Mouse (Mus musculus) olfactory bulb, adult 2 months (tissue): ENCODE measurements around the gene Ptprn.

Experiments used
- CTCF ChIP-seq: fragments of 200-500 bp; IDR thresholded peaks from 2 replicates; pipeline ENCODE4 v1.5.1; 2012; ENCODE audit warnings: low read depth, mild to moderate bottlenecking, low read length, moderate library complexity; ENCODE audit not compliant: insufficient read depth
- POLR2A ChIP-seq: fragments of 200-500 bp; IDR thresholded peaks from 2 replicates; pipeline ENCODE4 v1.6.1; 2012; ENCODE audit warnings: mild to moderate bottlenecking, low read depth, low read length, moderate library complexity; ENCODE audit not compliant: insufficient read depth

GRCm38 (mm10) chr1:75226138-75226537 is 38.2 kb downstream of the Ptprn start:
- TF ChIP-seq CTCF (no peak), POLR2A (no peak)
